Mouse (Mus musculus) stomach, embryonic 15.5 days (tissue): ENCODE measurements around the gene St3gal3. TPM values are rescaled to one million over a fixed set of nuclear protein-coding genes. Genes with fewer than 3 reads are reported as not detected.

Experiments
- ATAC-seq: fragments of 200-750 bp; cut with Nextera tagmentation; 2 replicates; pipeline ENCODE4 v1.8.0; 2017; ENCODE audit warnings: low read depth, moderate number of reproducible peaks, moderate TSS enrichment; ENCODE audit not compliant: insufficient read depth, low FRiP score
- H3K27ac ChIP-seq: fragments of 300-500 bp; sonication (generic); 2 replicates; pipeline ENCODE4 v1.5.1; 2015; ENCODE audit warnings: mild to moderate bottlenecking, inconsistent platforms
- H3K27me3 ChIP-seq: fragments of 300-500 bp; sonication (generic); replicated peaks from 2 replicates; pipeline ENCODE4 v1.6.1; 2015; ENCODE audit warnings: inconsistent platforms
- H3K36me3 ChIP-seq: fragments of 300-500 bp; sonication (generic); 2 replicates; pipeline ENCODE4 v1.6.1; 2015; ENCODE audit warnings: inconsistent platforms
- H3K4me1 ChIP-seq: fragments of 300-500 bp; sonication (generic); 2 replicates; pipeline ENCODE4 v1.6.1; 2015; ENCODE audit warnings: inconsistent platforms
- H3K4me2 ChIP-seq: fragments of 300-500 bp; sonication (generic); 2 replicates; pipeline ENCODE4 v1.6.1; 2015; ENCODE audit warnings: mild to moderate bottlenecking, inconsistent platforms
- H3K4me3 ChIP-seq: fragments of 300-500 bp; sonication (generic); replicated peaks from 2 replicates; pipeline ENCODE4 v1.5.1; 2015; ENCODE audit warnings: inconsistent platforms
- H3K9ac ChIP-seq: fragments of 300-500 bp; sonication (generic); 2 replicates; pipeline ENCODE4 v1.6.1; 2015; ENCODE audit warnings: inconsistent platforms
- H3K9me3 ChIP-seq: fragments of 300-500 bp; sonication (generic); 2 replicates; pipeline ENCODE4 v1.6.1; 2016; ENCODE audit warnings: inconsistent platforms
- WGBS: fragments of 180-500 bp; shearing (Covaris S2); methylation state at CpG from one replicate; pipeline ENCODE4 v1.1.7; 2015; 5-methylcytosine and 5-hydroxymethylcytosine counted together
- polyA plus RNA-seq: library from polyadenylated mRNA; unstranded; fragments of >200 nt; fragmentation: Nextera tagmentation; extraction: Ambion mirVana; gene quantifications from 2 replicates; pipeline ENCODE4 v1.2.1, GENCODE M21; 2015

St3gal3 gene
- polyA plus RNA-seq, 1 experiment from 2014 or later = 6.4 TPM

DNA sequence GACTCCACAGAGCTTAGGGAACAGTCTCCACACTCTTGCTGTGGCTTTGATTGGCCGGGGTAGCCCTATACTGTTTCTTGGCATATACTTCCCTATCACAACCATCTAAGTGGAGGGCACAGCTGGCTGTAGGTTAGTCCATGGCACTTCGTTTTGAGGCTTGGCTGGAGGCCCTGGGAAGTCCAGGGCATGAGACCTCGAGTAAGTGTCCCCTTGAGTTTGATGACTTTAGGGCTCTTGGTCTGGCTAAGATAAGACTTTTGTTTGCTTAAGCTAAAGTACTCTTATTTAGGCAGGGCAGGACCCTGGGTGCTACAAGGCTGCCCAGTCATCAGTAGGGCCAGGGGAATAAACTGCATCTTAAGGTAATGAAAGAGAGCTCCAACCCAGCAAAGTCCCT, 236.6 kb downstream of the St3gal3 start:
- Histone ChIP-seq H3K4me3 (no peak overlapping the region), H3K9ac (no peak overlapping the region), H3K9me3 (no peaks in the 10 kb centered on the region), H3K4me2 (no peak overlapping the region), H3K36me3 (peaks cover 58% of the 10 kb centered on the region), H3K27me3 (no peaks in the 10 kb centered on the region), H3K27ac (no peak overlapping the region), H3K4me1 (no peaks in the 10 kb centered on the region)
- ATAC-seq = no peak
- 73% methylated on average over 3 of the region's 3 CpGs for WGBS

DNA sequence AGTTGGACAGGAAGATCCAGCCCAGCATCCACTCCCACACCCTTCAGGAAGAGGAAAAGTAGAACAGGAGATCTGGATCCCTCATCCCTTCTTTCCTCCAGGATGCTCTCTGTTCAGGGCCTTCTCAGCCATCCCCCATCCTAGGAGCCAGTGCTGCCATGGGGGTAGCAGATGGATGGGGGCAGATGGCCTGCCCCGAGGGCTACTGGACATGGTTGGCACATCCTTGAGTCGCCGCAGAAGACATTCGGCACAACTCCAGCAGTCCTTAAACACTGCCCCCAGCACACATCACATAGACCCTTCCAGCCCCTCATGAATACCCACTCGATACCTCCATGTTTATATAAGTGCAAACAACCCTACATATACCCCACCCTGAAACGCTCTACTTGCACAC, 238.7 kb downstream of the St3gal3 start:
- Histone ChIP-seq H3K4me2 (no peak overlapping the region), H3K9ac (no peak overlapping the region), H3K36me3 (peaks cover 52% of the 10 kb centered on the region), H3K4me1 (peaks cover 3% of the 10 kb centered on the region), H3K9me3 (no peaks in the 10 kb centered on the region), H3K4me3 (no peak overlapping the region), H3K27ac (no peak overlapping the region), H3K27me3 (no peaks in the 10 kb centered on the region)
- ATAC-seq = no peak
- WGBS = 91% methylated on average over 6 of the region's 6 CpGs

- peaks cover 49% of the 10 kb centered on the region for H3K36me3 ChIP-seq
- peaks cover 6% of the 10 kb centered on the region for H3K4me1 ChIP-seq
- H3K9me3 ChIP-seq = no peaks in the 10 kb centered on the region
- no peak overlapping the region for H3K9ac ChIP-seq
- H3K27ac ChIP-seq = no peak overlapping the region
- no peaks in the 10 kb centered on the region for H3K27me3 ChIP-seq
- H3K4me3 ChIP-seq = no peak overlapping the region
- no peak overlapping the region for H3K4me2 ChIP-seq
- no peak for ATAC-seq
- 83% methylated on average over 7 of the region's 7 CpGs for WGBS
Measured at GRCm38 (mm10) chr4:117895339-117895738, 239.4 kb downstream of the St3gal3 start.

DNA sequence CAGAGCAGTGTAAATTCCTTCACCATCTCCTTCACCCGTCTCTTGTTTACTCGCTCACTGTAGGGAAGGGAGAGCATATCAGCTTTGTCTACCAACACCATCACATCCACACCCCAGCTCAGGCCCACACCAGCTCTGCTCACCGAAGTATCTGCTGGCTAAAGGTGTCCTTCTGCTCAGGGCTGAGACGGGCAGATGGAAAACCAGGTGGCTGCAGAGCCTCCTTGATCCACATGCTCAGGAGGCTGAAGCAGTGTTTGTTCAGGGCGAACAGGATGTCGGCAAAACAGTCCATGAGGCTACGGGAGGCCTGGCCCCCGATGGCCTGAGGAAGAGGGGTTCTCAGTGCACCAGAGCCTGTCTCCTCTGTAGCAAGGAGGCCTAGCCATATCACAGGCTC, 240.1 kb downstream of the St3gal3 start:
- Histone ChIP-seq H3K36me3 (peaks cover 47% of the 10 kb centered on the region), H3K9ac (no peak overlapping the region), H3K4me1 (peaks cover 6% of the 10 kb centered on the region), H3K27me3 (no peaks in the 10 kb centered on the region), H3K9me3 (no peaks in the 10 kb centered on the region), H3K4me3 (no peak overlapping the region), H3K4me2 (no peak overlapping the region), H3K27ac (no peak overlapping the region)
- no peak for ATAC-seq
- WGBS = 89% methylated on average over 8 of the region's 8 CpGs

DNA sequence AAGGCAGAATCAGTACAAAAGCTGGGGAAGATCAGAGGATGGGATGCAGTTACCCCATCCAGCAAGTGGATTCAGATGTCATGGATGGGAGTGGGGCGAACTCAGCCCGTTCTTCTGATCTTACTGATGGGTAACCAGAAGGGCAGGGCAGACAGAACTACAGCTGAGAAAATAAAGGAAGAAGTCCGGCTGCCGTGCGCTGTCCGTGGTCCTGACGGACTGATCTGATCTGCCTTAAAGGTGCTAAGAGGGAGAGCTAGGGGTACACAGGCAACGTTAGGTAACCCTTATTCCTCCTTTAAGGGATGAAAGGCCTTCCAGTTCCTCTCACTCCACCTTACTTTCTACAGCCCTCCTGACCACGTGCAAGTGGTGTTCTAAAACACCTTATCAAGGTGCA, 241.3 kb downstream of the St3gal3 start:
- WGBS = 18% methylated on average over 9 of the region's 9 CpGs
- Histone ChIP-seq H3K27ac (no peak overlapping the region), H3K9ac (no peak overlapping the region), H3K4me1 (peaks cover 6% of the 10 kb centered on the region), H3K4me3 (no peak overlapping the region), H3K27me3 (no peaks in the 10 kb centered on the region), H3K9me3 (no peaks in the 10 kb centered on the region), H3K36me3 (peaks cover 41% of the 10 kb centered on the region), H3K4me2 (no peak overlapping the region)
- ATAC-seq = no peak

DNA sequence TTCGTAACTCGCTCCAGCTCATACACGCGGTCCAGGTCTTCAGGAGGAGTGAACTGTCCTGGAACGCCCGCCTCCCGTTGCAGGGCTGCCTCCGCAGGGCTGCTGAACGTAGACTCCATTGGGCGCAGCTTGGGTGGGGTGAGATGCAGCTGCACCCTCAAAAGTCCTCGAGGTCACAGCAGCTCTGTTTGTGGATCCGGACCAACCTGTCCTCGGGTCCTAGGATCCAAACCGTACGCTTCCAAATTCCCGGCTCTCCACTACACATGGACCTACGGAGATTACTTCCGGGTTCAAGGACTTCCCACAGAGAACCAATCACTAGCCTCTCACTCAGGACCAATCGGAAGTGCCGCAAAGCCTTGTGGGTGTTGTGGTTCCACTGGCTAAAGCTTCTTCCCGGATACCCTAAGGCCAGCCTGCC, 243.0 kb downstream of the St3gal3 start, which contains the start of gene Dph2:
Gene Dph2, minus strand, starts transcription at position 295 of the 424 bp plus-strand sequence.
- under 1% methylated on average over 21 of the region's 21 CpGs for WGBS
- Histone ChIP-seq H3K4me3 (peak within 1 kb of the TSS; percentile 79), H3K27me3 (no peaks in the 10 kb centered on the region), H3K4me1 (peaks cover 9% of the 10 kb centered on the region), H3K9ac (peak within 1 kb of the TSS; percentile 44), H3K4me2 (peak within 1 kb of the TSS; percentile 82), H3K36me3 (peaks cover 33% of the 10 kb centered on the region), H3K27ac (no peak within 1 kb of the TSS), H3K9me3 (no peaks in the 10 kb centered on the region)
- peak; percentile 84 for ATAC-seq

- 85% methylated on average over 8 of the region's 8 CpGs for WGBS
- Histone ChIP-seq H3K4me2 (peak overlapping the region; percentile 82), H3K36me3 (peaks cover 28% of the 10 kb centered on the region), H3K4me1 (peaks cover 18% of the 10 kb centered on the region), H3K9ac (no peak overlapping the region), H3K4me3 (peak overlapping the region; percentile 79; the same call in 1 of the 2 replicates), H3K9me3 (no peaks in the 10 kb centered on the region), H3K27ac (no peak overlapping the region), H3K27me3 (no peaks in the 10 kb centered on the region)
- no peak for ATAC-seq
Measured at GRCm38 (mm10) chr4:117890750-117891149, 244.0 kb downstream of the St3gal3 start.

- no peak for ATAC-seq
- H3K4me3 ChIP-seq = no peak overlapping the region
- H3K27ac ChIP-seq = no peak overlapping the region
- no peaks in the 10 kb centered on the region for H3K27me3 ChIP-seq
- H3K9me3 ChIP-seq = no peaks in the 10 kb centered on the region
- peaks cover 34% of the 10 kb centered on the region for H3K36me3 ChIP-seq
- no peak overlapping the region for H3K9ac ChIP-seq
- no peak overlapping the region for H3K4me2 ChIP-seq
- WGBS = 92% methylated on average over 14 of the region's 14 CpGs
- H3K4me1 ChIP-seq = peaks cover 18% of the 10 kb centered on the region
Measured at GRCm38 (mm10) chr4:117890031-117890430, 244.7 kb downstream of the St3gal3 start.

- Histone ChIP-seq H3K4me3 (no peak overlapping the region), H3K4me1 (peaks cover 20% of the 10 kb centered on the region), H3K27ac (no peak overlapping the region), H3K9me3 (no peaks in the 10 kb centered on the region), H3K27me3 (no peaks in the 10 kb centered on the region), H3K9ac (no peak overlapping the region), H3K4me2 (no peak overlapping the region), H3K36me3 (peaks cover 34% of the 10 kb centered on the region)
- 86% methylated on average over 15 of the region's 15 CpGs for WGBS
- no peak for ATAC-seq
Measured at GRCm38 (mm10) chr4:117889471-117889870, 245.2 kb downstream of the St3gal3 start.

GRCm38 (mm10) chr4:117887920-117888319, 246.8 kb downstream of the St3gal3 start:
- H3K27me3 ChIP-seq = no peaks in the 10 kb centered on the region
- no peaks in the 10 kb centered on the region for H3K9me3 ChIP-seq
- no peak for ATAC-seq
- no peak overlapping the region for H3K27ac ChIP-seq
- WGBS = 77% methylated on average over 2 of the region's 2 CpGs
- peak overlapping the region; percentile 96 for H3K4me3 ChIP-seq
- H3K9ac ChIP-seq = no peak overlapping the region
- peak overlapping the region; percentile 93; the same call in 1 of the 2 replicates for H3K4me2 ChIP-seq
- H3K4me1 ChIP-seq = peaks cover 30% of the 10 kb centered on the region
- peaks cover 29% of the 10 kb centered on the region; the same call in 1 of the 2 replicates for H3K36me3 ChIP-seq

DNA sequence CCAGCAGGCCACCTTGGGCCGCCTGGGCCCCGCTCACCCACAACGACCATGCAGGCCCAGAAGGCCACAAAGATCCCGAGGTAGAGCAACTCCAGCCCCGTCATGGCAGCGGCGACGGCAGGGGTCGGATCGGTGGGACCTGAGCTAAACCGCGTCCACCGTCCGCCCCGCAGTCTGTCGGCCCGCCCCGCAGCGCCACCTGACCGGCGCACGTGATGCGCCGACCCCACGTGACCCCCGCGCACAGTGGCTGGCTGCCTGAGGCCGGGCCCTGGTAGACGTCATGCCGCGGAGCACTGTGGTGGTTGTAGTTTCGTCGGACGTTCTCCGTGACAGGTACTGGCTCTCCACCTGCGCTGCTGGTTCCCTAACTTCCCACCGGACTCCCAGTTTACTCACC, 247.6 kb downstream of the St3gal3 start, which contains the start of gene Atp6v0b:
Gene Atp6v0b, minus strand, starts transcription at position 201 of the 400 bp plus-strand sequence.
- WGBS = under 1% methylated on average over 36 of the region's 37 CpGs
- peak; percentile 89 for ATAC-seq
- Histone ChIP-seq H3K9ac (peak within 1 kb of the TSS; percentile 76), H3K4me1 (peaks cover 36% of the 10 kb centered on the region), H3K4me3 (peak within 1 kb of the TSS; percentile 96), H3K9me3 (no peaks in the 10 kb centered on the region), H3K36me3 (peaks cover 29% of the 10 kb centered on the region; the same call in 1 of the 2 replicates), H3K4me2 (peak within 1 kb of the TSS; percentile 93), H3K27me3 (no peaks in the 10 kb centered on the region), H3K27ac (peak within 1 kb of the TSS; percentile 66)

- no peaks in the 10 kb centered on the region for H3K9me3 ChIP-seq
- 2% methylated on average over 24 of the region's 24 CpGs for WGBS
- ATAC-seq = no peak
- peak overlapping the region; percentile 93 for H3K4me2 ChIP-seq
- no peaks in the 10 kb centered on the region for H3K27me3 ChIP-seq
- H3K36me3 ChIP-seq = peaks cover 29% of the 10 kb centered on the region; the same call in 1 of the 2 replicates
- peaks cover 41% of the 10 kb centered on the region for H3K4me1 ChIP-seq
- H3K27ac ChIP-seq = peak overlapping the region; percentile 66
- peak overlapping the region; percentile 96 for H3K4me3 ChIP-seq
- peak overlapping the region; percentile 76 for H3K9ac ChIP-seq
Measured at GRCm38 (mm10) chr4:117886644-117887043, 248.1 kb downstream of the St3gal3 start.

- H3K9me3 ChIP-seq = no peaks in the 10 kb centered on the region
- peaks cover 38% of the 10 kb centered on the region for H3K4me1 ChIP-seq
- peak overlapping the region; percentile 93 for H3K4me2 ChIP-seq
- no peak overlapping the region for H3K27ac ChIP-seq
- no peak for ATAC-seq
- peak overlapping the region; percentile 96 for H3K4me3 ChIP-seq
- H3K27me3 ChIP-seq = no peaks in the 10 kb centered on the region
- 82% methylated on average over 9 of the region's 9 CpGs for WGBS
- no peak overlapping the region for H3K9ac ChIP-seq
- peaks cover 29% of the 10 kb centered on the region; the same call in 1 of the 2 replicates for H3K36me3 ChIP-seq
Measured at GRCm38 (mm10) chr4:117885994-117886393, 248.7 kb downstream of the St3gal3 start.
